Mouse (Mus musculus): Measurements from ENCODE around the gene Gm3500.
"Not testable (repeated sequence)": the region's sequence is repeated elsewhere in the genome, so short reads cannot be mapped to it uniquely, and the experiment has no call there.

Gene Gm3500

DNA sequence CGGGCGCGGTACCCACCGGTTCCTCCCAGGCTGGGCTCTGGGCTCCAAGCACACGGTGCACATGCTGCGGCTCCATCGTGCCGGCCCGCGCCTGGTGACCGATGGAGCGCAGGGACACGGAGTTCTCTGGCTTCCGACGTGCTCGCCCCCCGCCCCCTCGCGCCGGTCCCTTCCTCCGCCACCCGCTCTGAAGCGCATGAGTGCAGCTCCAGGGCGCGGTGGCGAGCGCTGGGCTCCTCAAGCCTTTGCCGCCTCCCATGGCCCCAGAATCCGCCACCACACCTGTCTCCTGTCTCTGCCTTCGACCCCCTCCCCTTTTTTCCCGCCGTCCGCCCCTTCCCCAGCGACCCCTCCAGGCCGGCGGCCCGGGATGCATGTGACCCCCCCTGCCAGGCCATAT lies at the start of gene Gm3500:
Gm3500 (minus strand) TSS at position 101 of the 400 bp plus-strand sequence.
- not testable (repeated sequence) for DNase-seq (ENCODE audit: low spot score in 2 of 2)

DNA sequence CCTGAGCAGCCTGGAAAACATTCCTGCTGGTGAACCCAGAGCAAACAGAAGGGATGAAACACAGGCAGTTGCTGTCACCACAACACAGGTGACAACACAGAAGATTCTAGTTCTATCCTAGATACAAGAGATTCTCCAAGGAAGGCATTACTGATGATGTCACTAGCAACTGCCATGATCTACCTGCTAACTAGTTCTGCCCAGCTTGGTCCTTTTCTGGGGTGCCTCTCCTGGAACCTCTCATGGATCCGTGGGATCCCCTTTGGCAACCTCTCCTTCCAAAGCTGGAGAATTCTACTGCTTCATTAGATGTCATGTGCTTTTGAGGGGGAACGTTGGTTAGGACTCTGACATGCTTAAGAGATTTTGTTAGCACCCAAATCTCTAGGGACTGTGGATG lies 54.0 kb downstream of the Gm3500 start, which contains the start of gene Gm3542:
Gm3542 (minus strand) TSS at position 101 of the 400 bp plus-strand sequence.
- DNase-seq (ENCODE audit: low spot score in 2 of 2), result not testable (repeated sequence)
